Mouse (Mus musculus) megakaryocyte, embryonic 14.5 days (primary cell): Measurements from ENCODE around the gene Gm13693.
"Not testable (repeated sequence)": the region's sequence is repeated elsewhere in the genome, so short reads cannot be mapped to it uniquely, and the experiment has no call there.

Source experiments
- FLI1 ChIP-seq: IDR thresholded peaks from 2 replicates; pipeline ENCODE4 v1.6.1; 2012; ENCODE audit warnings: low read length, inconsistent platforms, mixed read lengths
- GATA1 ChIP-seq: IDR thresholded peaks from 3 replicates; pipeline ENCODE4 v1.6.1; 2012; ENCODE audit warnings: mixed read lengths, low read length, inconsistent platforms, borderline replicate concordance

DNA sequence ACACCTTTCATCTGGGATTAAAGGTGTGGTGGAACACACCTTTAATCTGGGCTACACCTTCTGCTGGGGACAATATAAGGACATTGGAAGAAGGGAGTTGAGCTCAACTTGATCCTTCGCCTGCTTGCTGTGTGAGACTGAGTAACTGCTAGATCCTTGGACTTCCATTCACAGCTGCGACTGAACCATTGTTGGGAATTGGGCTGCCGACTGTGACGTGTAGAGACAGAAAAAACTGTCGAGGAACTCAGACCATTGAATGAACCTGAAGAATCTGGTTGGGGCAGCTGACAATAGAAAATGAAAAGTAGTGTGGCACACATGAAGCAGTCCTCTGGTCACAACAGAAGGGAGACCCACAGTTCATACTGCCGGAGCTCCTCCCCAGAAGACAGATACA is 28.9 kb downstream of the Gm13693 start, which contains the start of gene Gm13691:
- not testable (repeated sequence) for TF ChIP-seq GATA1, FLI1
